Mouse (Mus musculus): ENCODE measurements around the gene Hopx. TPM values are rescaled to one million over a fixed set of nuclear protein-coding genes. Genes with fewer than 3 reads are reported as not detected.

The Hopx gene
- 8.1 and 26.1 TPM in 2 replicates for polyA plus RNA-seq (2012; rRNA removed)

DNA sequence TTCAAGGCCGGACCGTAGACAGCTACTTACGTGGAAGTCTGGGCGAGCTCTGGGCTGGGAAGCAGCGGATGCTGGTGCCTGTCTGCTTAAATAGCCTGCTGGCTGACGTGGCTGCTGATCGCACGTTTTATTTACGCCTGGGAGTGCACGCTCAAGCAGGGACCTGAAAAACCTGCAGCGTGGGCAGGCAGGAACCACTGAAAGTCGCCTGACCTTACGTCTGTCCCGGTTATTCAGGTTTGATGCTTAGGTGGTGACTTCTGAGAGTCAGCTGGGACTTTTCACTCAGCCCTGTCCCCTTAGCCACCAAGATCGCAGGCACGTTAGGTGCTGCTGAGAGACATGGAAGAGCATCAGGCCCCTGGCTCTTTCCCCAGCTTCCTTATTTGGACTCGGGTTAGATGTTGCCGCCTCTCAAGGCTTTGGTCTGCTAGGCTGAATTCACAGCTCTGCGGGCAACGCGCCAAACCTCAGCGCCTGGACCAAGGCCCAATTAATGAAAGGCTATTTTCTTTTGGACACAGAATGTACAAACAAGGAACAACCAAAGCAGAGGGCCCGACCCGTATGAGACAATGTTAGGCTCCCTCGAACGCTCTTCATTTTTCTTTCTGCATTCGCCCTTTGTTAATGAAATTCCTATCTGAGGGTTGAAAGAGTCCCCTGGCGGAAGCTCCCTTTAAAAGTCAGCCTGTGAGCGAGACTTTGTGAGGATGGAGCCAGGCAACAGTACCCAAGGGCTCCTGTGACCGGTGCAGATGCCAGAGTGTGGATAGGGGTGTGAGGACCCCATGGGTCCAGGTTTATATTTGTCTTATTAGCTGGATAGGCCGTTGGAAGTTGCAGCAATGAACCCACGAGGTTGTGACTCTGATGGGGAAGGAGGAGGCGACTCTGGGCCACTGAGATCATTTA is at the start of gene Hopx:
TSS of gene Hopx (minus strand) at position 305 of the 915 bp plus-strand sequence.
- Histone ChIP-seq H3K27ac (ENCODE audit: control insufficient read depth, insufficient read depth, low read length) (no peak within 1 kb of the TSS), H3K27me3 (ENCODE audit: control insufficient read depth, insufficient read depth, low read length) (no peaks in the 10 kb centered on the region), H3K4me1 (replicated peaks; ENCODE audit: control insufficient read depth, insufficient read depth, low read length) (no peaks in the 10 kb centered on the region), H3K4me3 (ENCODE audit: control insufficient read depth, insufficient read depth, low read length) (no peak within 1 kb of the TSS), H3K36me3 (ENCODE audit: control insufficient read depth, insufficient read depth, low read length) (no peaks in the 10 kb centered on the region)
- WGBS, result 67% methylated on average over 33 of the region's 33 CpGs
- no peak for TF ChIP-seq POLR2A (IDR thresholded peaks at IDR 0.05; ENCODE audit: control insufficient read depth, extremely low read depth, insufficient read depth, low read length, poor library complexity)
- no peak for TF ChIP-seq CTCF (IDR thresholded peaks at IDR 0.05; ENCODE audit: borderline replicate concordance, control insufficient read depth, extremely low read depth, insufficient read depth, low read length, poor library complexity)
- no peak for DNase-seq

- 94% methylated on average over 7 of the region's 7 CpGs for WGBS
- H3K36me3 ChIP-seq (ENCODE audit: control insufficient read depth, insufficient read depth, low read length), result no peaks in the 10 kb centered on the region
- TF ChIP-seq POLR2A (IDR thresholded peaks at IDR 0.05; ENCODE audit: control insufficient read depth, extremely low read depth, insufficient read depth, low read length, poor library complexity) (no peak), CTCF (IDR thresholded peaks at IDR 0.05; ENCODE audit: borderline replicate concordance, control insufficient read depth, extremely low read depth, insufficient read depth, low read length, poor library complexity) (no peak)
Observed at GRCm38 (mm10) chr5:77163597-77163996, 48.7 kb upstream of the Hopx start.

GRCm38 (mm10) chr5:77162566-77162965 is 47.6 kb upstream of the Hopx start:
- no peak for TF ChIP-seq CTCF (IDR thresholded peaks at IDR 0.05; ENCODE audit: borderline replicate concordance, control insufficient read depth, extremely low read depth, insufficient read depth, low read length, poor library complexity)
- no peak for TF ChIP-seq POLR2A (IDR thresholded peaks at IDR 0.05; ENCODE audit: control insufficient read depth, extremely low read depth, insufficient read depth, low read length, poor library complexity)
- 87% methylated on average over 3 of the region's 3 CpGs for WGBS
- H3K36me3 ChIP-seq (ENCODE audit: control insufficient read depth, insufficient read depth, low read length), result no peaks in the 10 kb centered on the region
- H3K27ac ChIP-seq (ENCODE audit: control insufficient read depth, insufficient read depth, low read length), result no peak overlapping the region
- no peak for DNase-seq
- no peak overlapping the region for H3K4me3 ChIP-seq (ENCODE audit: control insufficient read depth, insufficient read depth, low read length)
- H3K4me1 ChIP-seq (replicated peaks; ENCODE audit: control insufficient read depth, insufficient read depth, low read length), result no peaks in the 10 kb centered on the region
- H3K27me3 ChIP-seq (ENCODE audit: control insufficient read depth, insufficient read depth, low read length), result no peaks in the 10 kb centered on the region

More at GRCm38 (mm10) chr5:77163597-77163996, 48.7 kb upstream of the Hopx start:
- Histone ChIP-seq H3K4me1 (replicated peaks; ENCODE audit: control insufficient read depth, insufficient read depth, low read length) (no peaks in the 10 kb centered on the region), H3K27me3 (ENCODE audit: control insufficient read depth, insufficient read depth, low read length) (no peaks in the 10 kb centered on the region), H3K27ac (ENCODE audit: control insufficient read depth, insufficient read depth, low read length) (no peak overlapping the region), H3K4me3 (ENCODE audit: control insufficient read depth, insufficient read depth, low read length) (no peak overlapping the region)
- no peak for DNase-seq

DNA sequence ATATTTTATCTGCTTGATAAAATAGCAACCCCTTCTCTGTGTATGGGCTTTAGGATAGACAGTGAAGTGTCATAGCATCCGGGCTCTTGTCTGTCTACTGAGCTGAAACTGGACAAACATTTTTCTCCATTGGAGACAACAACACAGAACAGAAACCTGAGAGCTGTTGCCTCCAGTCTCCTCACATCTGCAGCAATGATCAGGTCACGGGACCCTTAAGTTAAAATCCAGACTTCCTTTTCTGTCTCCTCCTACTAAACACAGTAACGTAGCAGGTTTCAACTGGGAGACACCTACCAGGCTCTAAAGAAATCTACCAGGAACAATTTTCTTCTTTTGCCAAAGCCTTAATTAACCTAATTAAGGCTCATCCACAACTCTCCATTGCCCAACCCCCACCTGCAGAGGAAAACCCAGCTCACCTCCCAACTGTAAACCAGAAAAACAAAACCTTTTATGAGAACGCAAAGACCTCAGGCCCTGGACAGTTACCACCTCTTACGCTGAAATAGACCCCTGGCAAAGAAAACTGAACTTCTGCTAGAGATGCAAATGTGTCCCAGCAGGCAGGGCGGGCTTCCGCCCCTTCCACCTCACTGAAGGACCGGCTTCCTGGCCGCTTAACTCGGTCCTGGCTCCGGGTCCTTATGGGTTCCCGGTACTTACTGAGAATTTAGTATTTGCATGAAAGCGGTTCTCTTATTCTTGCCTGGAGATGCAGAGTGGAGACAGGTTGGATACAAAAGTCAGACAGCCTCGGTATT is 43.0 kb upstream of the Hopx start:
- Histone ChIP-seq H3K4me1 (replicated peaks; ENCODE audit: control insufficient read depth, insufficient read depth, low read length) (no peaks in the 10 kb centered on the region), H3K27ac (ENCODE audit: control insufficient read depth, insufficient read depth, low read length) (no peak overlapping the region), H3K4me3 (ENCODE audit: control insufficient read depth, insufficient read depth, low read length) (no peak overlapping the region), H3K27me3 (ENCODE audit: control insufficient read depth, insufficient read depth, low read length) (no peaks in the 10 kb centered on the region), H3K36me3 (ENCODE audit: control insufficient read depth, insufficient read depth, low read length) (no peaks in the 10 kb centered on the region)
- 54% methylated on average over 14 of the region's 14 CpGs for WGBS
- TF ChIP-seq CTCF (IDR thresholded peaks at IDR 0.05; ENCODE audit: borderline replicate concordance, control insufficient read depth, extremely low read depth, insufficient read depth, low read length, poor library complexity) (no peak), POLR2A (IDR thresholded peaks at IDR 0.05; ENCODE audit: control insufficient read depth, extremely low read depth, insufficient read depth, low read length, poor library complexity) (no peak)
- no peak for DNase-seq

- Histone ChIP-seq H3K27me3 (ENCODE audit: control insufficient read depth, insufficient read depth, low read length) (no peaks in the 10 kb centered on the region), H3K4me3 (ENCODE audit: control insufficient read depth, insufficient read depth, low read length) (no peak overlapping the region), H3K4me1 (replicated peaks; ENCODE audit: control insufficient read depth, insufficient read depth, low read length) (no peaks in the 10 kb centered on the region), H3K27ac (ENCODE audit: control insufficient read depth, insufficient read depth, low read length) (no peak overlapping the region), H3K36me3 (ENCODE audit: control insufficient read depth, insufficient read depth, low read length) (no peaks in the 10 kb centered on the region)
- TF ChIP-seq CTCF (IDR thresholded peaks at IDR 0.05; ENCODE audit: borderline replicate concordance, control insufficient read depth, extremely low read depth, insufficient read depth, low read length, poor library complexity), result no peak
- TF ChIP-seq POLR2A (IDR thresholded peaks at IDR 0.05; ENCODE audit: control insufficient read depth, extremely low read depth, insufficient read depth, low read length, poor library complexity), result no peak
- DNase-seq, result no peak
- WGBS, result 96% methylated on average over 5 of the region's 5 CpGs
Observed at GRCm38 (mm10) chr5:77156938-77157337, 42.0 kb upstream of the Hopx start.

DNA sequence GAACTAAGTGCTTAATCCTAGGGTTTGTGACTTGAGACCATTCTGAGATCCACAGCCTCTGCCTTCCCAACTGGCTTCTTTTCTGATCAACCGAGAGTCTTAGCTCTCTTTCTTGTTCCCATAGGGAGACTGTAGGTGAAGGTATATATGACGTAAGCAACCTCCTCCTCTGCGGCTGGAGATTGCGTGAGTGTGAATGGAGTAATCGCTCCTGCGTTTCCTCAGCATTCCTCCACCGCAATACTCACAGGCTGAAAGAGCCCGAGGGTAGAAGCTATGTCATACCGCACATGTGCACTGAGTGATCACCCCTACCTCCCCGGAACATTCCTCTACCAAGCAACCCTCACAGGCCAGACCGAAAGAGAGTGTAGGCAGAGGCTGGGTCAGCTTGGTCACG is 40.6 kb upstream of the Hopx start:
- H3K27me3 ChIP-seq (ENCODE audit: control insufficient read depth, insufficient read depth, low read length), result no peaks in the 10 kb centered on the region
- no peak for DNase-seq
- no peaks in the 10 kb centered on the region for H3K4me1 ChIP-seq (replicated peaks; ENCODE audit: control insufficient read depth, insufficient read depth, low read length)
- 96% methylated on average over 12 of the region's 12 CpGs for WGBS
- H3K36me3 ChIP-seq (ENCODE audit: control insufficient read depth, insufficient read depth, low read length), result no peaks in the 10 kb centered on the region
- H3K27ac ChIP-seq (ENCODE audit: control insufficient read depth, insufficient read depth, low read length), result no peak overlapping the region
- H3K4me3 ChIP-seq (ENCODE audit: control insufficient read depth, insufficient read depth, low read length), result no peak overlapping the region
- TF ChIP-seq CTCF (IDR thresholded peaks at IDR 0.05; ENCODE audit: borderline replicate concordance, control insufficient read depth, extremely low read depth, insufficient read depth, low read length, poor library complexity) (no peak), POLR2A (IDR thresholded peaks at IDR 0.05; ENCODE audit: control insufficient read depth, extremely low read depth, insufficient read depth, low read length, poor library complexity) (no peak)
